Mouse (Mus musculus) embryo, embryonic 11.5 days (tissue): ENCODE data around the gene Dscaml1.

Source experiments
- DNase-seq: peaks from one replicate; pipeline ENCODE4 v3.0.0-alpha.2; 2012; ENCODE audit warnings: low read depth, low spot score

The Dscaml1 gene

DNA sequence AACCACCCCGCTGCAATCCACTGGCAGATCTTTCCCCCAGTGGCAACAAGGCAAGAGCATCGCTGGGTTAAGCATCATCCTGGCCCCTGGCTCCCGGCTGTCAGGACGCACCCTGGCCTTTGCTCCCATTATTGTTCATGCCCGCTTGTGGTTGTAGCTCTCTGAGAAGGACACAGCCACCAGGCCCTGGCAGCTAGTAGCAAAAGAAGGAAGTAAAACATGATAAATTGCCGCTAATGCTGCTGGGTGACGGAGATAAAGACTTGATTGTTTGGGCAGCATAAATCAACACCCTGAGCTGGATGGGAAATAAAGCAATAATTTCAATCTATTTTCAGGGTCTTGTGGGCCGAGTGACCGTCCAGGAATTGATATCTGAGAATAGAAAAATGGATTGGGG, 81.1 kb downstream of the Dscaml1 start:
- DNase-seq: no peak

DNA sequence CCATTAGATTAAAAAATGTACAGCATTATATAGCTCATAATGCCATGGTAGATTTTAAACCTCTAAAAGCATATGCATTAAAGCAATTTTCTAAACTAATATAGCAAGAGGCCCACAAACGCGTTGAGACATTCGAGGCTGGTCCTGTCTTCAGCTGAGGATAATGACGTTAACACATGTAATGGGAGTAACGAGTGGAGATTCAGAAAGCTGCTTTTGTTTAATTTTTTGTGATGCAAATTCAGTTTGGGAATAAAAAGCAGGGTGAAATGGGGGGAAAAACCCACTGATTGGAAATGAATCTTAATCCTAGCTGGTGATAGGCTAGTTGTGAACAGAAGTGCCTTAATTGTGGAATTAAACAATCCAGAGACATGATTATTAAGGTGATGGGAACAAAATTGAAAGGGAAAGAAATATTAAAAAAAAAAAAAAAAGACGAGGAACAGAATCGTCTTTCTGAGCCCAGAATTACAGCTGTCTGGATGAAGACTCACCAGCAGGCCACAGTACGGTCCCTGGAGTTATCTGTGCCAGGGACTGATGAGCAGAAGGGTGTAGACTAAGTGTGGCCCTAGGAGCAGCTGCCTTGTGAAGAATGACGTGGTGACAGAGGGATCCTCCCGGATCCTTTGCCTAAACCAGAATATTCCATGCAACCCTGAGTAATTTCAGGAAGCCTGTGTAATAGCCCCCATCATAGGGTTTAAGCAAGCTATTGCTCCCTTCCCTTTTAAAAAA, 84.5 kb downstream of the Dscaml1 start:
- DNase-seq: no peak

DNA sequence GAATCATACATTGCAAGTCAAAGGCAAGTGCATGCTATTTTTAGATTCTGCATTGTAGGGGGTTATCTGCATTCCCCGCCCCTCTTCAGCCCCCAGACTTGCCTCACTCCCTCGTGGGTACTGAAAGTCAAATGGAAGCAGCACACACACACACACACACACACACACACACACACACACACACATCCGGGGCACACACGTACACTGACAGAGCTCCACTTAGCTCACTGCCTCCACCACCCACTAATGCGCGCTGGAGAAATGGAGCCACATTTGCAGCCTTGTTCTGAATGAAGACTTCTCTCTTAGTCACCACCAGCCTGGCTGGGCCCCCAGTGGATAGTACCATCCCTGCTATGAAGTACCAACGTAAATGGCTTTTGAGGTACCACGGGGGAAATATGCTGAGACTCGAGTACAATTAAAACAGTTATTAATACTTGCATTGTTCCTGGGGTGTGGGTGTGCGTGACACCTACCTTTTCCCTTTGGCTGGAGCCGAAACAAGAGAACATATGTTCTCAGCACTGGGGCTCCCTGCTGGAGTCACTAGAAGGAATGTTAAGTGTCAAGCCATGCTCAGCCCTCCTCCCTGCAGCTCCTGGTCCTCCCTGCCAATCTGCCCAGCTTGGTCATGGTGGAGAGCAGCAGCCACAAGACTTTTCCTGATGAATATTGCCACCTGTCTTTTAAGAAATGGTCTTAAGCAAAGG, 91.7 kb downstream of the Dscaml1 start:
- DNase-seq: no peak

DNA sequence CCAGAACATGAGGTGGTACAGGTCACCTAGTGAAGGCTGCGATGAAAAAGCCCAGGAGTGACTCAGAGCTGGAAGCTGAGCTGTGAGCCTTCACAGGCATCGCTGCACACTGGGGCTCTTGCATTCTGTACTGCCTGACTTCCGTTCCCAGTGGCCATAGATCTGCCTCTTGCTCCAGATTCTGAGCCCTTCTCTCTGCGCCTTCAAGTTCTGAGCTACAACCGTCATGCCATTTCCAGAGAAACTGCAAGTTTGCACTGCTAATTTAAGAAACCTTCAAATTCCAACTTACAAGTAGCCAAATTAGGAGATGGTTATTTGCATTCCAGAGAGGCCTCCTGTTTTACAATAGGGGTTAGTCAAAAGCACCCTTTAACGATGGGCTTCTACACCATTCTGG, 93.4 kb downstream of the Dscaml1 start:
- DNase-seq: no peak

DNA sequence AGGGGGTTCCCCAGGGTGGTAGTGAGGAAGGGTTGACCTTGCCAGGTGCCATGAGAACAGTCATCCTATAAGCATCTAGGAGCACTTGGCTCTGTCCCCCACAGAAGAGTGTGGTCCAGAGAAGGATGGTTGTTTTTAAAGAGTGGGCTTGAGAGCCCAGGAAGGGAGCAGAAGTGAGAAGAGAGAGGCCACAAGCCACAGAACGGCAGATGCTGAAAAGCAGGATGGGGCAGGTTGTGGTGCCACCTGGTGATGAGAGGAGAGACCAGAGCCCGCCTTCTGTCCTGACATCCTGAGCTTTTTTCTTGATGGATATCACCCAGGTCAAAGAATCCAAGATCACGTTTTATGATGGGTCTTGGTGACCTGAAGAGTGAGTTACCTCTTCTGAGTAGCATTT, 96.4 kb downstream of the Dscaml1 start:
- no peak for DNase-seq

DNA sequence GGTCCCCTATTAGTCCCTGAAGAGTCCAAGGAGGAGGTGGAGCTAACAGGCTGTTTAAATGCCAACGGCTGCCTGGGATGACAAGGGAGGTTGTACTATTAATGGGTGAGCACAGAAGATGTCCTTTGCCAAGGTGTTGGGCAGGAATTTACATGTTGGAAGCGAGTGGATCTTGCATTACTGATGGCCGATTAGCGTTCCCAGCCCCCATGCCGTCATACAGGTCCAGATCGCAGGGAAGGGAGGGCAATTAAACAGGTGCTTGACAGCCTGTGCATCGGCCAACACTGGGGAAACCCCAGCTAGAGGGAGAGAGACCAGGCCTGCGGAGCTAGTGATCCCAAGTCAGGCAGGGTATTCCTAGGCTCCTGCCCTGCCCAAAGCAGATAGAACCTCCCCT, 98.1 kb downstream of the Dscaml1 start:
- no peak for DNase-seq

DNA sequence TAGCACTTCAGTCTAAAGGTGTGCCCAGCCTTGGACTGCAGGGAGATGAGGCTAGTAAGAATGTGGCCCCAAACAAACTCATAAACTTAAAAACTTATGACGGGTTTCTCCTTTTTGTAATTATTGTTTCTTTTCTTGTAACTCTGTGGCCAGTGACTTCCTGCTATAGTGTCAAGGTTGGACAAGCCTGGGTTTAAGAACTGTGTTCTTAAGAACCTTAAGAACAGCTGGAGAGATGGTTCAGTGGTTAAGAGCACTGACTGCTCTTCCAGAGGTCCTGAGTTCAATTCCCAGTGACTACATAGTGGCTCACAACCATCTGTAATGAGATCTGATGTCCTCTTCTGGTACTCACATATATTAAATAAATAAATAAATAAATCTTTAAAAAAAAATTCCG, 106.8 kb downstream of the Dscaml1 start:
- DNase-seq: no peak

DNA sequence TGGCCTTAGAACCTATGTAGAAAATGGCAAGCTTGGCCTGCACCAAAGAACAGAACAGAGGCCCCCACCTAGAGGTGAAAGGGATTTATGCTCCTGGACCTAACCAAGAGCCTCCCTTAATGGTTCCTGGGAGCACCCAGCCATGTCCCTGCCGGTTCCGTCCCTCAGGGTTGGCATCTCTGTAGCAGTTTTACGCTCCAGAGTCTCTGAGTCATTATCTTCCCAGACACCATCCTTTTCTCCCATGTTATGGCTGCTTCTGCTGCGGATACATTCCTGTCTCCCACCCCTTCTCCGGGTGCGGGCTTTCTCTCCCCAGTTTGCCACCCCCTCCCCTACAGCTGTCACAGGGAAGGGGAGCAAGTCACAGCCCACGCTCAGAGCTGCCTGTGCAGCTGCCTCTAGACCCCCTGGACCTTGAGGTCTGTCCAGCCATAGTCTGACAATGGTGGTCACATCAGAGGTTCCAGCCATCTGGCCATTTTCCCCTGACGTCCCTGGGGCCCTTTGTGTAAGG, 108.1 kb downstream of the Dscaml1 start:
- DNase-seq: no peak

DNA sequence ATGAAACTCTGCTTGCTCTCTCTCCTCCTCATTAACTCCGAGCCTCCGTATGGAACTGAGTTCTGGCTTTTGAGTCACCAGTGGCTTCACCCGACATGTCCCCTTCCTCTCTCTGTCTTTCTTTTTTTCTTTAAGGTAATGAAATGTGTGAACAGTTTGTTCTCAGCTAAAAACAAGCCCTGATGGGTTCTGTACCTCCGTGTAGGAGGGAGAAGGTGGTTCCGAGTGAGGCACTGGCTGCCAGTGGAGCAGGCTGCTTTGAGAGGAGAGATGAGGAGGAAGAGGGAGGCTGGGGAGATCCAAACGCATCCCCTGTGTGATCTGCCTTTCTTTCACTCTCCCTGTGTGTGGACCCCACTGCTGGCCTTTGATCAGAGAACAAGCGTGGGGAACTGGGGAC, 111.2 kb downstream of the Dscaml1 start:
- DNase-seq: no peak

DNA sequence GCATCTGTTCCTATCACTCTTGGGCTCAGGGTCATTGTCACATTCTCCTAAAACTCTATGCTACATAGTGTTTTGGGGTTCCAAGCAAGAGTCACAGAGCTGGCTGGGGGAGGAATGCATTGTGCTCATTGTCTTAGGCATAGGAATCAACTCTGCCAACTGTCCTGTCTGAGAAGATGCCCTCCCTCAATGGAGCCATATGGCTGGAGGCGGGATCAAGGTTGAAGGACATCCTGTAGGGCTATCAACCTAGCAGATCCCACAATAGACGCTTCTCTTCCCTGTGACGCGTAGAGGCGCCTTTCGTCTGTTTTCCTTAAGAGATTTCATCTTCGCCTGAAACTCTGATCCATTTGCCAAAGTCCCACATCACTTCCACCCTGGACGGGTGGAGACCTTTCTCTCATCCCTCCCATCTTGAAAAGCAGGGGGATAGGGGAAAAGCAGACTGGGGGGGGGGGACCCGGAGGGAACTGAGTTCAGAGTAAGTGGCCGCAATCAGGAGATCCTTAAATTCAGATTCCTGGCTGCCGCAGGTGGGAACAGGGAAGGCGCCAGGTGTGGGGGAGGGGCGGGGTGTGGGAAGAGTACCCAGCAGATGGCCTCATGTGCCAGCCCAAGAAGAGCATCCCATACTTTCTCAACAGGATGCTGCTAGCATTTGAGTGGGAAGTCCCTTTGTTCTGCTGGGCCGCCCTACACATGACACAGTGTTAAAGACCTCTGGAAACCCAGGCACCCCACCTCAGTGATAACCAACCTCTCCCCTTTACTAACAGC, 113.0 kb downstream of the Dscaml1 start:
- DNase-seq: no peak

DNA sequence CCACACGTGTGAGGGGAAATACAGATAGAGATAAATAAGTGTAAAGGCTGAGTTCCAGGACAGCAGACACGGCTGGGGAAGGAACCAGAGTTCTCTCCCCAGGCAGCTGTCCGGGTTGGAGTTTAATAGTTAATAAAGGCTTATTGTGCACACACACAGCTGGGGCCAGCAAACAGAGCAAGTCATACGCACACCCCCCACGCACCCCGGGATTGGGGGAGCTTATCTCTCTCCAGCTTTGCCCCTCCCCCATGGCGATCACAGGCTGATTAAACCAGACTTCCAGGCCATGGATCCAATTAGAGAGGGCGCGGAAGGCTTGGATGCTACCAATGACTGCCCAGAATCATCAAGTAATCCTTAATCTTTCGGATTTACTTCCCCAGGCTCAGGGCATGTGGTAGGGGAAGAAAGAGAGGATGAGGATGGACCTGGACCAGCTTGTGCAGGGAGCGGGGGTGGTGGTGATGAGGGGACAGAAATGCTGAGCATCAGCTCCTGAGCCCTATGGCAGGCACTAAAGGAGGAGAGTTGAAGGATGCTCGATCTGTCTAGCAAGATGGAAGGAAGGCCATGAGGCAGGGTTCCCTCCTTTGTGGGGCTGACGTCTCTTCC, 119.7 kb downstream of the Dscaml1 start:
- no peak for DNase-seq

DNA sequence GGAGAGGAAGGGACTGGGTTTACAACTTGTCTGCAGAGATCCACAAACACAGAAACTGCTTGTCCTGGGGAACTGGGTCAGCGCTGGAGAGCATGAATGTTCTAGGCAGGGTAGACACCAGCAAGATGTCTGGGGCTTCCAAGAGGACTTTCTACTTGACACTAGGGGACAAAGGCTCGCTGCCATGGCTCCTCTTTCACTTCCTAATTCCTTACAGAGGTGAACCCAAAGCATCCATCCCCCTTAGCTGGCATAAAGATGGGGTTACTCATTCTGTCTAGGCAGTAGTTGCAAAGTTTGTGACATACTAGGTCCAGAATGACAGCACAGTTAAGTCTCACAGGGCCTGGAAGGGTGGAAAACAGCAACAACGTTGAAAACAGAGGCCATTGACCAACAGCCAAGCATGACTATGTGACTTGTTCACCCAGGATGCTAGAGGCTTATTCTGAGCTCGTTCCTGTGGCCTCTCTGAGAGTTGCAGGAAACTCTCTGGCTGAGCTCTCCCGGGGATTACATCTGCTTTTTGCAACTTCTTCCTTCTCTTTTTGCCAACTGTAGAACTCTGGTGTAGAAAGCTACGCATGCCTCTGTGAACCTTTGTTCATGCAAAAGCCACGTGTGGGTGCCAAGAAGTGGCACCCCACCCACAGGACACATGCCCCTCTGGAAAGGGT, 120.6 kb downstream of the Dscaml1 start:
- DNase-seq: no peak

DNA sequence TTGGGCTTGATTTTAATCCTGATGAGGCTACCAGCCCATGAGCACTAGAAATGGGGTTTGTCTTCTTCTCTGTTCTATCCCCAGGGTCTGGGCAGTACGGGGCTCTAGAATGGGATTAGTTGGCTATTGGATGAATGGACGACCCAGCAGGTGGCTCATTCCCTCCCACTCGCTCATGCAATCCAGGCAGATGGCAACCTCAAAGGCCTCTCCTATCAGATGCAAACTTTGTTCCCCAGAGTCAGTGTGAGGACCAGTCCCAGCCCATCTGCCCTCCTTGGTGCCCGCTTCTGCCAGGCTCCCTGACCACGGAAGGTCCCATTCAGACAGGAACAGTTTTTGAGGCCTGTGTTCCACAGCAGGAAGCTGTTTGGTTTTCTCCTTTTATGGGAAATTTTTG, 123.4 kb downstream of the Dscaml1 start:
- no peak for DNase-seq

DNA sequence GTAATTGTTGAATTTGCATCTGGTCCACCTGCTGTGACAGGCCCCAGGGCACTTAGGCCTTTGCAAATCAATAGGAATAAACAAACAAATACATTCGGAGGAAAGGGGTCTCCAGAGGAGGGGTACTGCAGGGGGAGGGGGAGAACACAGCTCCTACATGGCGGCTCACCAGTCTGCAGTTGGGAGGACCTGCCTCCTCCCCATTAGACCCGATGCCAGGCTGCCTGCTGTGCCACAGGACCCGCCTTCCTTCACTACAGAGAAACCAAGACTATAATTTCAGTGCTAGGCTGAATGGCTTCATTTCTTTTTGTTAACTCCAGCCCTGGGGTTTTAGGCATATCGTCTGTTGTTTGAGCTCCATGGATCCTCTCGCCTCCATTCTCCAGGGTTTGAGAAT, 123.8 kb downstream of the Dscaml1 start:
- no peak for DNase-seq

DNA sequence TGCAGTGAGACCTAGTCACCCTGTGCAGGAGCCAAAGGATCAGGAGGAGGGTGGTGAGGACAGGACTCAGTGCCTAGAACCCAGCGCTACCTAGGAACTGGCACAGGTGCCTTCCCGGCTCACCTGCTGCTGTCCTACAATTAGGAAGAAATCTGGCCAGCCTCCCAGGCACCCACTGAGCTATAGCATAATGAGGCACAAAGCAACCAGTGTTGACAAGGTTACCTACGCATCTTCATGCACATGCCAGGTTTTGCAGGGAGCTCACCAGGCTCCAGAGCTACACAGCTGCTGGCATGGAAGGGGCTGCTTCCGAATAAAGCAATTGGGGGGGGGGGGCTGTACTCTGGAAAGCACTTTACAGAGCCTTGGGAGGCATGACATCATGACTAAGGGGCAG, 124.2 kb downstream of the Dscaml1 start:
- no peak for DNase-seq

DNA sequence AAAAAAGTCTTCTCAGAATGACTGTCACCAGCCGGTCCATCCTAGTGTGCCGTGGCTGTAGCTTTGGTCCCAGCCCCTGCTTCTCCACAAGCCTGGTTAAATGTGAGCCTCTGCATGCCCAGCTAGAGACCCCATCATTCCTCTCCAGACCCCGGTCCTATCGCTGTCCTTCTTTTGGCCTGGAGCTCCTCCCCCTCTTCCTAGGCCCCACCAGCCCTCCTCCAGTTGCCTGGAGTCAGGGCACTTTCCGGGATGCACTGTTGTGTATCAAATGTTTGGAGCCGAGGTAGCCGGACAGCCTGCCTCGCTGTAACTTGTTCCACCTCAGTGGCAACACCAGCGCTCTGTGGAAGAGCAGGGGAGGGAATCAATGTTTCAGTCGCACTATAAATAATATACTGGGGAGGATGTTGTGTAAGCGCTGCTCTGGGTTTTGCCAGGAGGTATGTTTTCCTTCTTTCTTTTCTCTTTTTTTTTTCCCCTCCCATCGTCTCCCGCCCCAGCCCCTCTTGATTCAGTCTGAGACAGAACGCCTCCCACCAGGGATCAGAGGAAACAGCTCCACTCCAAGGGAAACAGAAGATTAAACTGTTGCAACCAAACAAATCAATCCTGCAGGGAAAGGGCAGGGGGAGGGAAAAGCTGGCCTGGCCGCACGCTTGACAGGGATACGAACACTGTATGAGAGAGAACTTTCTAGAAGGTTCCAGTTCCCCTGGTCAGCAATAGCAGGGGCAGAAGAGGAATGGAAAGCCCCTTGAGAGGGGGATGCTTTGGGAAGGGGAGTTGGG, 128.8 kb downstream of the Dscaml1 start:
- DNase-seq: no peak

DNA sequence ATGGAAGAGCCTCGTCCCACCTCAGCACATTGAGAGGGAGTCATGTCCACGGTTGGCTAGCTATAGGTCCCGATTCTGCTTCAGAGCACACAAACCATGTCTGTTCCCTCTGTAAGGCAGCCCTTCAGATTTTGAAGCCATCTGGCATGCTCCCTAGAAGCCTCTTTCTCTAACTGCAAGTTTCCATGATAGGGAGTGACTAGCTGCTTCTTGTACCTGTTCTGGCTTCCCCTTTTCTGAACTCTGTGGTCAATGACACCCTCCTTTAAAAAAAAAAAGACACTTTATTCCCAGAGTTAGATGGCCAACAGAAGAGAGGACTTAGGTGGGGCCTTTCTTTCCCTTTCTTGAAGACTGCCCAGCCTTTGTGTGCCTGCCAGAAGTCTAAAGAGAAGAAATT, 130.5 kb downstream of the Dscaml1 start:
- DNase-seq: no peak

DNA sequence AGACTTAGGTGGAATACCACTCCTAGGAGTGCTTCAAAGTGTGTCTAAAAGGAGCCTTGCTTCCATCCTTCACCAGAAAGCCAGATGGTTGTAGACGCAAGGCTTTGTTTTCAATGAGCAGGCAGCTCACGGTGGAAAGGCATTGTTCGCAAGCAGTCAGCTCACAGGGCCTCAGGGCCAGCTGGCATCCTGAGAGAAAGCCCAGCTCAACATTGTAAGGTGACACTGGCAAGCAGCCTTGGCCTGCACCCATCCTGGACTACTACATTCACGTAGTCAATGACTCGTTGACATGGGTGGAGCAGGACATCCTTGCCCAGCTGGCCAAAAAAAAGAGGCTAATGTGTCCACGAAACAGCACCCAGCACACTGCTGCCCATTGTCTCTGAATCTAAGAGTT, 134.6 kb downstream of the Dscaml1 start:
- no peak for DNase-seq

DNA sequence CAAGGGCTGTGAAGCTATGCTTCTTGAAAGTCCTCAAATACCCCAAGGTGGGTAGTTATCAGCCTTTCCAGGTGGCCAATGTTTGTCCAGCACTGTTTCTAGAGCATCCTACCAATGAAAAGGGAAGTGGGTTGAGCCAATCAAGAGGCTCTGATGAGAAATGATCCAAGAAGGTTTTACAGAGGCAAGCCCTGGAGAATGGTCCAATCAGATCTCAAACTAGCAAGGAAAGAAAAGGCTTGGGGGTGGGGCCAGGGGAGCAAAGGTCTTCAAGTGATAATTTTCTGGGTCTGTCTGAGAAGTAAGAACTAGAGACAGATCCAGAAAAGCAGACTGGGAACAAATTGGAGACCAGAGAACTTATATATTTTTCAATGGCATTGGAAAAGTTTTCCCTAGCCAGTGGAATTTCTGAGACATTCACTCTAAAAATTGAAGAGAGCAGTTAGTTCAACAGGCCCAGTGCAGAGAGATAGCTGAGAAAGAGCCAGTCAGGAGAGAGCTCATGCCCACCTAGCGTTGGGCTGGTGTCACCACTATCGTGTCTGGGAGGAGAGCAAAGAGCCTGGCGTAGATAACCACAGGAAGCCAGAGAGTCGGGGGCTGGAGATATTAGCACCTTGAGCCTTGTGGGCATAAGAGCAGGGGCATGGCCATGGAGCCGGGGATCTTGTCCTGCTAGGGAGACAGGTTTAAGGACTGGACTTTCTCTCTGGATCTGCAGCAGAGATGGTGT, 140.6 kb downstream of the Dscaml1 start:
- no peak for DNase-seq

DNA sequence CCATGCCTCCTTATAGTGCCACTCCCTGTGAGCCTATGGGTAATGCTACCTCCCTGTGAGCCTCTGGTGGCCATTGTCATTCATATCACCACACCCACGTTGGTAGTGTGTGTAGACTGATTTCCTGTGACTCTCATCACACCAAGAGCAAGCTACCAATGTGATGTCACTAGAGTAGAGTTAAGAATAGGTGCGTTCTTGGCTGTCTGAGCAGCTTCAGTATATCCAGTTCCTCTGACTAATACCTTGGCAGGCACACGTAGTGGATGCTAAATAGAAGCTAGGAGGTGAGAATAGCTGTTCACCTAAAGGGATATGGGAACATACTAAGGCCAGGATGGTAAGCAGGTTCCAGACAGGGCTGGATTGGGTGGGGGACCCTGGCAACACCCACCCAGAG, 143.3 kb downstream of the Dscaml1 start:
- no peak for DNase-seq
